Mouse (Mus musculus): ENCODE results near the gene Krt1. TPM values are rescaled to one million over a fixed set of nuclear protein-coding genes. Genes with fewer than 3 reads are reported as not detected.

Krt1 gene
- total and polyA plus RNA-seq, 2 experiments from 2014 or later = 20.0 to 45.5 TPM

GRCm38 (mm10) chr15:101873231-101873630 is 22.6 kb upstream of the Krt1 start:
- Histone ChIP-seq H3K27me3 (ENCODE audit: insufficient read depth, low read length) (no peaks in the 10 kb centered on the region), H3K36me3 (ENCODE audit: insufficient read depth, low read length) (no peaks in the 10 kb centered on the region), H3K4me1 (ENCODE audit: insufficient read depth, low read length) (peaks cover 6% of the 10 kb centered on the region; the same call in 1 of the 2 replicates), H3K4me3 (ENCODE audit: low read depth, low read length) (no peak overlapping the region), H3K27ac (ENCODE audit: low read depth, low read length) (no peak overlapping the region), H3K9ac (replicated peaks; ENCODE audit: low read length, poor library complexity, severe bottlenecking) (no peak overlapping the region), H3K4me2 (ENCODE audit: low read depth, low read length, poor library complexity, severe bottlenecking) (no peak overlapping the region), H3K9me3 (ENCODE audit: low read length) (no peaks in the 10 kb centered on the region)
- DNase-seq (ENCODE audit: low spot score) (no peak), ATAC-seq (ENCODE audit: low FRiP score) (no peak)
- no peak for TF ChIP-seq CTCF (IDR thresholded peaks at IDR 0.05)
- WGBS = 50% methylated on average over 4 of the region's 4 CpGs

DNA sequence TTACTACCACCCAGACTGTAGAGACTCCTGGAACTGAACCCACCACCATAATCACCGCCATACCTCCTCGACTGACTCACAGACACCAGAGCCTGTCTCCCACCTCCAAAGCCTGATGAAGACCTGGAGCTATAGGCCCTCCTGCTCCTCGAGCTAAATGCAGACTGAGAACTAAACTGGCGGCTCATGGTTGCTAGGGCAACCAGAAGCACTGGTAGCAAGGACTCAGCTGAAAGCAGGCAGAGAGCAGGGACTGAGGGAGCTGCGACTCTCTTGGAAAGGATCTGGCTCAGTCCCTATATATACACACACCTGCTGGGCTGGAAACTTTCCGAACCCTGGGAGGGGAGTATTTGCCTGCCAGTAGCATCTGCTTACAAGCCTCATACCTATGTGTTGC is 18.8 kb upstream of the Krt1 start, which contains the start of gene Krt77:
TSS of gene Krt77 (minus strand) at position 275 of the 400 bp plus-strand sequence.
- peak; percentile 47; the same call in 1 of the 2 replicates for ATAC-seq (ENCODE audit: low FRiP score)
- Histone ChIP-seq H3K9me3 (ENCODE audit: low read length) (no peaks in the 10 kb centered on the region), H3K9ac (replicated peaks; ENCODE audit: low read length, poor library complexity, severe bottlenecking) (no peak within 1 kb of the TSS), H3K4me3 (ENCODE audit: low read depth, low read length) (no peak within 1 kb of the TSS), H3K27ac (ENCODE audit: low read depth, low read length) (peak within 1 kb of the TSS; percentile 68), H3K4me1 (ENCODE audit: insufficient read depth, low read length) (peaks cover 6% of the 10 kb centered on the region; the same call in 1 of the 2 replicates), H3K4me2 (ENCODE audit: low read depth, low read length, poor library complexity, severe bottlenecking) (0 out of 2 replicates have a peak within 1 kb of the TSS, but pooled peaks have one; percentile 12), H3K36me3 (ENCODE audit: insufficient read depth, low read length) (no peaks in the 10 kb centered on the region), H3K27me3 (ENCODE audit: insufficient read depth, low read length) (no peaks in the 10 kb centered on the region)
- peak; percentile 78 for DNase-seq (ENCODE audit: low spot score)
- 17% methylated on average over 6 of the region's 6 CpGs for WGBS
- no peak for TF ChIP-seq CTCF (IDR thresholded peaks at IDR 0.05)

- no peak overlapping the region for H3K4me2 ChIP-seq (ENCODE audit: low read depth, low read length, poor library complexity, severe bottlenecking)
- TF ChIP-seq CTCF (IDR thresholded peaks at IDR 0.05) = no peak
- H3K9me3 ChIP-seq (ENCODE audit: low read length) = no peaks in the 10 kb centered on the region
- H3K27me3 ChIP-seq (ENCODE audit: insufficient read depth, low read length) = no peaks in the 10 kb centered on the region
- no peak overlapping the region for H3K9ac ChIP-seq (replicated peaks; ENCODE audit: low read length, poor library complexity, severe bottlenecking)
- H3K27ac ChIP-seq (ENCODE audit: low read depth, low read length) = no peak overlapping the region
- no peaks in the 10 kb centered on the region for H3K36me3 ChIP-seq (ENCODE audit: insufficient read depth, low read length)
- DNase-seq (ENCODE audit: low spot score) (no peak), ATAC-seq (ENCODE audit: low FRiP score) (no peak)
- H3K4me3 ChIP-seq (ENCODE audit: low read depth, low read length) = no peak overlapping the region
- 81% methylated on average over 7 of the region's 7 CpGs for WGBS
- H3K4me1 ChIP-seq (ENCODE audit: insufficient read depth, low read length) = peaks cover 6% of the 10 kb centered on the region; the same call in 1 of the 2 replicates
Measured at GRCm38 (mm10) chr15:101866754-101867153, 16.2 kb upstream of the Krt1 start.

DNA sequence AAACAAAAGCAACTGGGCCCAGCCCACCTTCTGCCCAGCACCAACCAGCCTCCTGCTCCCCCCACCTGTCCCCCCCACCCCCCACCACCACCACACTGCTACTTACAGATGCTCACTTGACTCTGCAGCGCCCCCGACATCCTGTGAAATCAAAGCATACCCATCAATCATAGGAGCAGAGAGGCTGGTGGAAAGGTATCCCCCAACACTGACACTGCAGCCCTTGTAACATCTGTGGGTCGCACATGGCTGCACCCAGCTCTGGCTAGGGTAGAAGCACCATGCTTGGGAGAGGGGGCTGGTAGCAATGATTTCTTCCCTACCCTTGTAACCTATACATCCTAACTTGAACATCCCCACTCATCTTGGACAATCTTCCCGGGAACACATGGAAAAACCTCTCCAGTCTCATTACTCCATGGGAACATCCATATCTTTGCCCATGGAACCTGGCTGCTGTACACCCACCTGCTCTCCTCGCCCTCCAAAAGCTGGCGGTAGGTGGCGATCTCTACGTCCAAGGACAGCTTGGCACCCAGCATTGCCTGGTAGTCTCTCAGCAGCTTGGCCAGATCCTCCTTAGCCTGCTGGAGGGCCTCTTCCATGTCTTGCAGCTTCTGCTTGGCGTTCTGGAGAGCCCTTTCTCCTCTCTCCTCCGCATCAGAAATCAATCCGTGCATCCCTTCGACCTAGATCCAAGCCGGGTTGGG is 10.0 kb upstream of the Krt1 start:
- peak; percentile 17 for DNase-seq (ENCODE audit: low spot score)
- peak; percentile 33; the same call in 1 of the 2 replicates for TF ChIP-seq CTCF (IDR thresholded peaks at IDR 0.05)
- Histone ChIP-seq H3K27me3 (ENCODE audit: insufficient read depth, low read length) (peaks cover 4% of the 10 kb centered on the region), H3K9me3 (ENCODE audit: low read length) (no peaks in the 10 kb centered on the region), H3K4me2 (ENCODE audit: low read depth, low read length, poor library complexity, severe bottlenecking) (peak overlapping the region; percentile 90), H3K4me1 (ENCODE audit: insufficient read depth, low read length) (no peaks in the 10 kb centered on the region), H3K4me3 (ENCODE audit: low read depth, low read length) (peak overlapping the region; percentile 41), H3K27ac (ENCODE audit: low read depth, low read length) (no peak overlapping the region), H3K9ac (replicated peaks; ENCODE audit: low read length, poor library complexity, severe bottlenecking) (no peak overlapping the region), H3K36me3 (ENCODE audit: insufficient read depth, low read length) (no peaks in the 10 kb centered on the region)
- ATAC-seq (ENCODE audit: low FRiP score) = no peak
- 72% methylated on average over 12 of the region's 13 CpGs for WGBS

- H3K4me2 ChIP-seq (ENCODE audit: low read depth, low read length, poor library complexity, severe bottlenecking) = peak overlapping the region; percentile 90
- H3K4me3 ChIP-seq (ENCODE audit: low read depth, low read length) = peak overlapping the region; percentile 41
- peaks cover 4% of the 10 kb centered on the region for H3K27me3 ChIP-seq (ENCODE audit: insufficient read depth, low read length)
- no peak overlapping the region for H3K27ac ChIP-seq (ENCODE audit: low read depth, low read length)
- peak; percentile 24 for DNase-seq (ENCODE audit: low spot score)
- H3K4me1 ChIP-seq (ENCODE audit: insufficient read depth, low read length) = no peaks in the 10 kb centered on the region
- H3K9me3 ChIP-seq (ENCODE audit: low read length) = no peaks in the 10 kb centered on the region
- TF ChIP-seq CTCF (IDR thresholded peaks at IDR 0.05) = no peak; the same call in 1 of the 2 replicates
- under 1% methylated on average over 33 of the region's 33 CpGs for WGBS
- H3K9ac ChIP-seq (replicated peaks; ENCODE audit: low read length, poor library complexity, severe bottlenecking) = peak overlapping the region; percentile 39
- H3K36me3 ChIP-seq (ENCODE audit: insufficient read depth, low read length) = no peaks in the 10 kb centered on the region
- peak; percentile 44; the same call in 1 of the 2 replicates for ATAC-seq (ENCODE audit: low FRiP score)
Measured at GRCm38 (mm10) chr15:101859735-101860170, 9.2 kb upstream of the Krt1 start.

Data from midbrain, postnatal 0 days (tissue).